Mouse (Mus musculus): ENCODE data around the gene Cfap97.
A peak's percentile ranks its signal among the peaks of the same experiment; 100 is the strongest.

Cfap97 gene

GRCm38 (mm10) chr8:46232798-46233197, 81.2 kb downstream of the Cfap97 start:
- DNase-seq = no peak

DNA sequence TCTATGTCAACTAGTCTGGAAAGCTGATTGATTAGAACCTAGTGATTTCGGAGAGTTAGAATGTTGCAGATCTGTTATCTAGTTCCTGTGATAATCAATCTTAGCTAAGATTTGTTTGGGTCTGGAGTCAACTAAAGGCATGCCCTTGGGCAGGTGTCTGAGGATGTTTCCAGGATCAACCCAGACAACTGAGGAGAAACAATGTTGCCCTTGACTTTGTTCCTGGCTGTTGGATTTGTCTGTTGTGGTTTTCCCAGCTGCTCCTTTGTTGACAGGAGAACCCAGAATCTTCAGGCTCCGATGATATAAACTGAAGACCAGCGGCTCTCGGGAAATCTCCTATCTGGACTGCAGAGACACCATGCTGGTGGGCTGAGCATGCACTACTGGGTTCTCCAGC, 83.2 kb downstream of the Cfap97 start:
- no peak for DNase-seq

DNA sequence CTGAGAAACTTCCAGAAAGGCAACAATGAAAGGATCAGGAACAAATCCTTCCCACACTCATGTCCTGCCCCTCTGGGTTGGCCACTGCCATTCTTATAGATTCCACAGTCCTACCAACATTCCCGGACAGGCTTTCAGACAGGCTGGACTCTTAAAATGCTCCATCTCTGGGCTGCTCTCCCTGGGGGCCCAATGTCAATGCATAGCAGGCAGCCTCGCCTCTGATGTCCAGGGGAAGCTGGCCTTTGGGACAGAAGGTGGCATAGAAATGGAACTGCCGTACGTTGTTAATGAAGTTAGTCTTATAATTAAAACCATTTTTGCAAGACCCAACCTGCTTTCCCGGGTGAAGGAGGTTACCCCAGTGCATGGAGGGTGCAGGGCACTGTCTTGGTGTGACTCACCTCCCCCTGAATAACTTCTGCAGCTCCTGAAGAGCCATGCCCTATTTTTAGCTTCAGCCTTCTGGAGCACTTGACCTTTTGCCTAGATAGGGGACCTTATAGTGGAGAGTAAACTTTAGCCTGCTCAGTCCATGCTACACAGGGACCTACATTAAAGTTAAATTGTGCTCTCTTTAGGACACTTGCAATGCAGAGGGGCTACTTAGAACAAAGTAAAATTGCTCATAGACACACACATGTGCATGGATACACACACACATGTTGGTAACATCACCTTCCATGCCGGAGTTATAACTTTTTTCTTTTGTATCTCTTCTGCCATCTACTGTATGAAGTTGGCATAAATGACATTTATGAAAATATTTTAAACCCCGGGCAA, 85.1 kb downstream of the Cfap97 start:
- DNase-seq = no peak

DNA sequence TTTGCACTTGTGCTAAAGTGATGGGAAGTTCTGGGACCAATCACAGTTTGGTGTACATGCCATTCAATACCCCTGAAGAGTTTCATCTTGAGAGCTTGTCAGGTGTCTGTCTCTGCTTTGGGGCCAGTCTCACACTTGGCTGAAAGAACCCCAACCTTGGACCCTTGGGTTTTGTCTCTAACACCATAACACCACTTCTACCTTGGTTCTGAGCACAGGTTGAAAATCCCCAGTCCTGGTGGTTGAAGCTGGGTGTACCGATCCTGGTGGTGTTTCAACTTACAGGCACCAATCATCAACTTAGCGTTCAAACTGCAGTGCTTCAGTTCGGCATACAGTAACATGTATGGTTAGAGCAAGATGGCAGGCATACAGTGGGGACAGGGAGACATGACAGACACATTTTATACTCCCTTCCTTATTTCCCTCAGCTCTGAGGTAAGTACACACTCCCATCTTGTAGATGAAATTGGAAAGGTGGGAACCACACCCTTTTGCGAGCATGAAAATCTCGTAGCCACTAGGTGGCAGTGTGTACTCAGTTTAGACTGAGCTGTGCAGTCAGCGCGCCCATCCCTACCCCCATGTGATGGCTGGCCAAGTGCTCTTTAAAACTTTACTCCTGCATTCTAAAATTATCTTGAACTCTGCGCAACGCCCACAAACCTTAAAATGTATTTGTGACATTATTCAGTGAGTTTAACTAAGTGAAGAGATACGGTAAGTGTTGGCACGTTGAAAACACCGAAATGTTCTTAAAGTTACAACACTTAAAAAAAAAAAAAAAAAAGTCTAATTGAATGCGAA, 90.2 kb downstream of the Cfap97 start:
- peak; percentile 49 for DNase-seq

DNA sequence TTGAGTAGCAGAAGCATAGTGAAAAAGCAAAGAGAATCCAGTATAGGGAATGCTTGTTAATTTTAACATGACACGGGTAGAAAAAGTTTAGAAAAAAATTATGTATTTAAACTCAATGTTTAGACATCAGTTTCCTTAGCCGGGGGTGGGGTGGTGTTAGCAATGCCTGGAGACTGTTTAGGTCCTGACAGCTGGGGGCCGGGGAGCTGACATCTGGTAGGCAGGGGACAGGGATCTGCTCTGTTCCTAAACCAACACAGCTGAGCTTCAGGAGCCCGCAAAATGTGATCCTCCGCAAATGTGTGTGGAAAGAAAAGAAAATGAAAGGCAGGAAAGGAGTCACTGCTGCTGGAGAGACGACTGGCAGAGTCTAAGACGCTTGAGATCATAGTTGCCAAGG, 91.4 kb downstream of the Cfap97 start:
- no peak for DNase-seq

All from cerebellum, adult 8-10 months (tissue).